Mouse (Mus musculus): Measurements from ENCODE around the gene Arv1. TPM values are rescaled to one million over a fixed set of nuclear protein-coding genes. Genes with fewer than 3 reads are reported as not detected.

Gene Arv1
- total RNA-seq, 2 experiments from 2014 or later, result 5.4 TPM

DNA sequence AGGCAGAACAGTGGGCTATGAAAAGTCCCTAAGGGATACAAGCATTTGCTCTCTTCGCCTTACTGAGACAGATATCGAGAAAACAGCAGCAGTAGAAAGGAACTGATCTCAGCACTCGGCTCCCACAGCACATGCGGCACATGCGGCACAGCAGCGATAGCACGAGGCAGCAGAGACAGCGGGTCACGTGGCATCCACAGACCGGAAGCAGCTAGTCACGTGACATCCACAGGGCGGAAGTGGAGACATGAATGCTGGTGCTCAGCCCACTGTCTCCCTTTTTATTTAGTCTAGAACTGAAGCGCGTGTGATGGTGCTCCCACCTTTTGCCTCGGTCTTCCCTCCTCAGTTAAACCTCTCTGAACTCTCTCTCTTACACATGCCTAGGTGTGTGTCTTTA lies 61.3 kb downstream of the Arv1 start:
- intact Hi-C loops (cut with DNase I), result no loop called here
- no peak for DNase-seq

Other genes starting within 250 kb of the Arv1 start
- gene Cog2, start 201.4 kb upstream of the Arv1 start, total RNA-seq (2021), result 10 to 100 TPM; 22.0 to 23.7 TPM
- 10 to 100 TPM; 13.4 to 13.5 TPM for gene Agt, start 152.4 kb upstream of the Arv1 start, total RNA-seq (2021)
- under 1 TPM in 1 of 2 experiments, not detected in 1; 0.10 TPM for gene Capn9, start 146.0 kb upstream of the Arv1 start, total RNA-seq (2021)
- gene 2310022B05Rik, start 58.8 kb upstream of the Arv1 start, total RNA-seq (2021), result 100 to 1,000 TPM in 1 of 2 experiments, 10 to 100 TPM in 1; 85.6 to 103 TPM
- gene Ttc13, start 156 bp upstream of the Arv1 start, total RNA-seq (2021), result 10 to 100 TPM; 19.3 to 19.9 TPM
- gene Fam89a, start 29.7 kb downstream of the Arv1 start, total RNA-seq (2021), result 1 to 10 TPM; 1.8 to 1.9 TPM
- under 1 TPM; 0.37 to 0.84 TPM for gene Trim67, start 71.0 kb downstream of the Arv1 start, total RNA-seq (2021)
- 100 to 1,000 TPM; 148 to 164 TPM for gene Gnpat, start 140.9 kb downstream of the Arv1 start, total RNA-seq (2021)
- 10 to 100 TPM; 36.4 to 37.8 TPM for gene 2810004N23Rik, start 141.0 kb downstream of the Arv1 start, total RNA-seq (2021)
- gene Exoc8, start 175.6 kb downstream of the Arv1 start, total RNA-seq (2021), result 10 to 100 TPM; 19.7 to 20.2 TPM
- 10 to 100 TPM; 14.2 to 15.1 TPM for gene Sprtn, start 175.7 kb downstream of the Arv1 start, total RNA-seq (2021)
- gene Egln1, start 227.2 kb downstream of the Arv1 start, total RNA-seq (2021), result 100 to 1,000 TPM; 178 to 190 TPM